Mouse (Mus musculus) limb, embryonic 14.5 days (tissue): ENCODE results near the gene Calca. TPM values are rescaled to one million over a fixed set of nuclear protein-coding genes. Genes with fewer than 3 reads are reported as not detected.

Experiments used
- ATAC-seq: fragments of 200-750 bp; cut with Nextera tagmentation; 2 replicates; pipeline ENCODE4 v1.8.0; 2017; ENCODE audit warnings: low read depth, moderate number of reproducible peaks, moderate TSS enrichment; ENCODE audit not compliant: low FRiP score
- DNase-seq: peaks from one replicate; pipeline ENCODE4 v3.0.0-alpha.2; 2015; ENCODE audit warnings: low spot score
- H3K27ac ChIP-seq: fragments of 300-500 bp; sonication (generic); replicated peaks from 2 replicates; pipeline ENCODE4 v1.5.1; 2014; ENCODE audit warnings: low read depth, mild to moderate bottlenecking, low read length, moderate library complexity, mixed read lengths
- H3K27me3 ChIP-seq: fragments of 300-500 bp; sonication (generic); 2 replicates; pipeline ENCODE4 v1.6.1; 2014; ENCODE audit warnings: low read length, mixed read lengths; ENCODE audit not compliant: control insufficient read depth, insufficient read depth
- H3K36me3 ChIP-seq: fragments of 300-500 bp; sonication (generic); 2 replicates; pipeline ENCODE4 v1.6.1; 2014; ENCODE audit warnings: mild to moderate bottlenecking, low read length, moderate library complexity, mixed read lengths; ENCODE audit not compliant: control insufficient read depth, insufficient read depth
- H3K4me1 ChIP-seq: fragments of 300-500 bp; sonication (generic); 2 replicates; pipeline ENCODE4 v1.6.1; 2014; ENCODE audit warnings: antibody characterized with exemption, low read length, mixed read lengths; ENCODE audit not compliant: control insufficient read depth, insufficient read depth
- H3K4me2 ChIP-seq: fragments of 300-500 bp; sonication (generic); replicated peaks from 2 replicates; pipeline ENCODE4 v1.6.1; 2014; ENCODE audit warnings: low read depth, mild to moderate bottlenecking, low read length, moderate library complexity; ENCODE audit not compliant: severe bottlenecking
- H3K4me3 ChIP-seq: fragments of 300-500 bp; sonication (generic); replicated peaks from 2 replicates; pipeline ENCODE4 v1.5.1; 2014; ENCODE audit warnings: low read length
- H3K9ac ChIP-seq: fragments of 300-500 bp; sonication (generic); 2 replicates; pipeline ENCODE4 v1.6.1; 2014; ENCODE audit warnings: mild to moderate bottlenecking, low read depth, low read length, moderate library complexity; ENCODE audit not compliant: severe bottlenecking
- H3K9me3 ChIP-seq: fragments of 300-500 bp; sonication (generic); 2 replicates; pipeline ENCODE4 v1.6.1; 2016; ENCODE audit warnings: low read length; ENCODE audit not compliant: control insufficient read depth
- POLR2A ChIP-seq: fragments of 200-500 bp; IDR thresholded peaks from 2 replicates; pipeline ENCODE4 v1.8.0; 2012; ENCODE audit warnings: inconsistent platforms, mild to moderate bottlenecking, moderate library complexity, borderline replicate concordance; ENCODE audit not compliant: insufficient read depth, insufficient read length; ENCODE audit errors: extremely low read depth
- WGBS: fragments of 180-500 bp; shearing (Covaris S2); extraction: QIAGEN DNeasy Blood & Tissue Kit; methylation state at CpG from one replicate; pipeline ENCODE4 v1.1.7; 2014; 5-methylcytosine and 5-hydroxymethylcytosine counted together
- polyA plus RNA-seq, 2 experiments: library from polyadenylated mRNA; depleted of rRNA in 1 of 2; stranded (reverse) in 1 of 2; unstranded in 1 of 2; fragments of >200 nt; fragmentation: Nextera tagmentation in 1 of 2; extraction: Ambion mirVana in 1 of 2; gene quantifications; 2 replicates each; pipeline versions ENCODE4 v1.2.1 to v1.2.3; 2012 to 2014

Calca gene
- polyA plus RNA-seq (2012; rRNA removed) (9.0 and 11.2 TPM in 2 replicates), polyA plus RNA-seq (2014; fragmentation: Nextera tagmentation; extraction: Ambion mirVana) (6.8 and 8.5 TPM in 2 replicates)

DNA sequence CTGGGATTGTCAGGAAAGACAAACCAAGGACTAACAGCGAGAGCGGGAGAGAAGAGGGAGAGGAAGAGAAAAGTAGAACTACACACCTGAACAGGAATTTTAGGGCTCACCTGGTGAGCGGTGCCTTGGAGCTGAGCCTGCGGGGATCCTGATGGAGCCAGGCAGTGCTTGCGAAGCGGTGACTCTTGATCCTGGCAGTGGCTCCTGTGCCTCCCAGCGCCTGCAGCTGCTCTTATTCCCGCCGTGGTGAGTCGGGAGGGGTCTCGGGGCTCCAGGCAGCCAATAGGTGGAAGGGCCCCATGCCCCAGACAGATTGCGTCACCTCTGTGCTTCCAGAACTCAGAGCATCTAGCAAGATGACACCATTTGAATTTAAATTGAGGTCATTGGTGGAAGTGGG is at the start of gene Calca:
TSS of gene Calca (minus strand) at position 256 of the 400 bp plus-strand sequence.
- no peak for TF ChIP-seq POLR2A
- under 1% methylated on average over 12 of the region's 12 CpGs for whole genome bisulfite sequencing
- DNase-seq (no peak), ATAC-seq (no peak)
- H3K4me1 ChIP-seq: 0 out of 2 replicates have a peak, but pooled peaks cover 4% of the 10 kb centered on the region
- H3K27ac ChIP-seq: no peak within 1 kb of the TSS
- H3K9me3 ChIP-seq: no peaks in the 10 kb centered on the region
- peak within 1 kb of the TSS; percentile 32 for H3K4me3 ChIP-seq
- peaks cover 20% of the 10 kb centered on the region for H3K27me3 ChIP-seq
- peak within 1 kb of the TSS; percentile 58 for H3K4me2 ChIP-seq
- H3K36me3 ChIP-seq: no peaks in the 10 kb centered on the region
- H3K9ac ChIP-seq: 0 out of 2 replicates have a peak within 1 kb of the TSS, but pooled peaks have one; percentile 25

DNA sequence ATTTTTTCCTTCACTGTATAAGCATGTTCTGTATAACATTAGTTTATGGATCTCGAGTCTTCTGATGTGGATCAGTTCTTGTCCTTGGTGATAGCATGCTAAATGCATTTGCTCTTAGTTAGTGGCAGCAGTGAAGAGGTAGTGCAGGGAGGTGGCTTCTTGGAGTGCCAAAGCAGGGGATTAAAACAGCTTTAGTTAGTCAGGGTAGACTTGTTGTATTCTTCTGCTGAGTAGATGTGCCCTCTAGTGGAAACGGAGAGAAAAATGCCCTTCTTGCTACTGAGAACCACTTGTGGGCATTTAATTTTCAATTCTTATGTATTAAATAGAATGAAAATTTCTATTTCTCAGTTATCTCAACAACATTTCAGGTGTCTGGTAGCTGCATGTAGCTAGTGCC is 36.5 kb upstream of the Calca start:
- no peak for TF ChIP-seq POLR2A
- whole genome bisulfite sequencing: 36% methylated on average over 2 of the region's 2 CpGs
- no peaks in the 10 kb centered on the region for H3K4me1 ChIP-seq
- H3K4me3 ChIP-seq: no peak overlapping the region
- no peak for DNase-seq
- no peak overlapping the region for H3K4me2 ChIP-seq
- H3K27me3 ChIP-seq: no peaks in the 10 kb centered on the region
- H3K9ac ChIP-seq: no peak overlapping the region
- H3K27ac ChIP-seq: no peak overlapping the region
- H3K9me3 ChIP-seq: no peaks in the 10 kb centered on the region
- ATAC-seq: no peak
- H3K36me3 ChIP-seq: no peaks in the 10 kb centered on the region

GRCm38 (mm10) chr7:114671405-114671804 is 35.2 kb upstream of the Calca start:
- Histone ChIP-seq H3K4me2 (no peak overlapping the region), H3K4me3 (no peak overlapping the region), H3K9ac (no peak overlapping the region), H3K9me3 (no peaks in the 10 kb centered on the region), H3K4me1 (no peaks in the 10 kb centered on the region), H3K27ac (no peak overlapping the region), H3K27me3 (no peaks in the 10 kb centered on the region), H3K36me3 (no peaks in the 10 kb centered on the region)
- TF ChIP-seq POLR2A: no peak
- 71% methylated on average over 1 of the region's 1 CpGs for WGBS
- DNase-seq (no peak), ATAC-seq (no peak)

GRCm38 (mm10) chr7:114649730-114650129 is 13.6 kb upstream of the Calca start:
- H3K4me2 ChIP-seq: no peak overlapping the region
- H3K27me3 ChIP-seq: no peaks in the 10 kb centered on the region
- no peaks in the 10 kb centered on the region for H3K4me1 ChIP-seq
- ATAC-seq (no peak), DNase-seq (no peak)
- no peak overlapping the region for H3K4me3 ChIP-seq
- H3K36me3 ChIP-seq: no peaks in the 10 kb centered on the region
- no peak overlapping the region for H3K27ac ChIP-seq
- no peak overlapping the region for H3K9ac ChIP-seq
- no peak for TF ChIP-seq POLR2A
- no peaks in the 10 kb centered on the region for H3K9me3 ChIP-seq
- WGBS: 52% methylated on average over 3 of the region's 3 CpGs

DNA sequence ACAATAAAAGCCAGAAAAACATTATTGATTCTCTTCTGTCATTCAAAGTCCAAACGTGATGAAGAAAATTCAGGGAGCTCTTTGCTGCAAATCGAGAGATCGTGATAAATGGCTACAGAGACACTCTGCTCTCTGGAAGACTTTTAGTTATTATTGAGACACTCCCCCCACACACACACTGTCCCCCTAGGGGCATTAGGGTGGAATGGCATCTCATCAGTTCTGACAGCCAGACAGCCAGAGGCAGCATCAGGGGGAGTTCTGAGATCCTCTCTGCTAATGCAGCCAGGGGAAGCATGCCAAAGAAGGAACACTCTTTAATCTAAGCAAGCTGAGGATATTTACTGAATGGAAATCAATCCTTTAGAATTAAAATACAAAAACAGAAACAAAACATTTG is 12.6 kb upstream of the Calca start:
- H3K9ac ChIP-seq: no peak overlapping the region
- ATAC-seq (no peak), DNase-seq (no peak)
- no peaks in the 10 kb centered on the region for H3K36me3 ChIP-seq
- TF ChIP-seq POLR2A: no peak
- no peaks in the 10 kb centered on the region for H3K27me3 ChIP-seq
- WGBS: 56% methylated on average over 3 of the region's 3 CpGs
- no peaks in the 10 kb centered on the region for H3K4me1 ChIP-seq
- H3K27ac ChIP-seq: no peak overlapping the region
- no peak overlapping the region for H3K4me3 ChIP-seq
- no peaks in the 10 kb centered on the region for H3K9me3 ChIP-seq
- no peak overlapping the region for H3K4me2 ChIP-seq
